Mouse (Mus musculus): ENCODE data around the gene Mrps18c.

Mrps18c gene

DNA sequence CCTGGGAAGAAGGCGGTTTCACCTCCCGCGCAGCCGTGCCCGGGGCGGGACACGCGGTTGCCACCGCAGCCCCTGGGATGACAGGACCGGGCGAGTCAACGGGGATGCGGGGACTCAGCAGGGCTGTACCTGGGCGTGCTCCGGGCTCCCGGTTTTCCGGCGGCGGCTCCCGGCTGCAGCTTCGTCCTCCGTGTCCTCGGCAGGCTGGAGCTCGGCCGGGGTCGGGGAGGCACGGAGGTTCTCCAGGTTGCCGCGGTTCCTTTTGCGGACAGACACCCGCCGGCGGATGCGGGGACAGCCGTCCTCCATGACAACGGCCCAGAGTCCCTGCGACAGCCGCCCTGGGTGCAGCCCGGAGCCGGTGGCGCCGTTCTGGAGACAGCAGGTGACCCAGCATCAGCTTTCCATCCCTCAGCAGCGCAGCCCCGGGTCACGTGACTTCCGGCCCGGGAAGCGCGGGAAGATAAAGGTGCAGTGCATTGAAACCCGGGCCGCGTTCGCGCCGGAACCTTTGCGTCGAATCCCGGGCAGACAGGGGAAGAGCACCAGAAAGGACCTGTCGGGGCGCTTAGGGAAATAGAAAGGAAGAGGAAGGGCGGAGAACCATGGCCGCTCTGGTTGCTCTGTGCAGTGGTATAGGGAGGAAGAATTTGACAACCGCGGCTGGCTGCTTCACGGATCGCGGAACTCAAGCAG, at the start of gene Mrps18c, which contains the start of gene Helq:
TSS of gene Mrps18c (plus strand) at position 463 of the 696 bp plus-strand sequence.
TSS of gene Helq (minus strand) at position 434 of the 696 bp plus-strand sequence.
- peak; percentile 94 for DNase-seq (ENCODE audit: low read depth)

- no peak for DNase-seq (ENCODE audit: low read depth)
These were observed 47.7 kb upstream of the Mrps18c start for GRCm38 (mm10) chr5:100750617-100751255.

GRCm38 (mm10) chr5:100751655-100752054, 46.8 kb upstream of the Mrps18c start:
- no peak for DNase-seq (ENCODE audit: low read depth)

DNA sequence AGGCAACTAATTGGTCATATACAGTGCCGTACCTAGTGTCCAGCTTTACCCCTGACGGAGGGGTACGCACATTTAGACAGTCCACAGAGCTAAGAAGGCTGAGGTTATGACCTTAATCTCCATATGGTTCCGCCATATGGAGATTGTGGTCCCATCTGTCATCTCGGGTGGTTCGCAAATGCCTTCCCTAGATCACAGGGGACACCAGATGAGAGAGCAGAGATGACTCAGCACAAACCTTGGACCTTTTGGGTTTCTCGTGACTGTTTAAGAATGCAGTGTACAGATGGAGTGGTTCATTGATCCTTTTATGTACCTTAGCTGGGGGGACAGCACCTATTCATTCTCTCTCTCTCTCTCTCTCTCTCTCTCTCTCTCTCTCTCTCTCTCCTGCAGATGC, 45.0 kb upstream of the Mrps18c start:
- no peak for DNase-seq (ENCODE audit: low read depth)

DNA sequence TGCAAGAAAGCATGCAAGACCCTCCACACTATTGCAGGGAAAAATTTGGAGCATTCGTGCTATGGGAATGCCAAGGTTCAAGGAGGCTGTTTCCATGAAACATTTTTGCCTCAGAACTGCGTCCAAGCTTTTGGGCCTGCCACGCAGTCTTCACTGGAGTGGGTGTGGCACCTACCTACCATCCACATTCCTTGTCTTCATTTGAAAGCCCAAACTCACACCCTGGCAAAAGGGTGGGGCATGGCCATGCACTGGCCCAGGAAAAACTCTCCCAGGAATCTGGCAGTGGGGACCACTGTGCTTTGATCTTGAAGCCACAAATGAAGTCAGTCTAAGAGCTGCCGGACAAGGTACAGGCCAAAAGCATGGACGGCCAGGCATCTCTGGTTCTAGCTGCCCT, 40.3 kb upstream of the Mrps18c start:
- DNase-seq (ENCODE audit: low read depth), result no peak

GRCm38 (mm10) chr5:100760049-100760663, 38.3 kb upstream of the Mrps18c start:
- no peak for DNase-seq (ENCODE audit: low read depth)

GRCm38 (mm10) chr5:100761736-100762135, 36.7 kb upstream of the Mrps18c start:
- no peak for DNase-seq (ENCODE audit: low read depth)

GRCm38 (mm10) chr5:100766026-100766425, 32.4 kb upstream of the Mrps18c start:
- DNase-seq (ENCODE audit: low read depth), result no peak

DNA sequence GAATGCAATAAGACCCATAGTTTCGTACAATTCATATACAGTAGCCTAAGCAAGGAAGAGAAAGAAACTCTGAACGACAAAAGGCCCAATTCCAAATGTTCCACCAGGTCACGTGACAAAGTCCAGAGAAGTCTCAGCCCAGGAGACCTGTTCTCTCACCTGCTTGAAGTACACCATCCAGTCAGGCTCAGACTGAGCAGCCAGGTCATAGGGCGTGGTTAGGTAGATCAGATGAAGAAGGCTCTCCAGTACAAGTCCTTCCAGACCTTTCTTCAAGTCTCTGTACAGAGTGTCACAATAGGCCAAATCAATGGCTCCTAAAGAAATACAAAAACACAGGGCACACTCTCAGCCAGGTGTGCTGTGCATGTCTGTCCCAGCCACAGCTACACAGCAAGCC, 26.9 kb upstream of the Mrps18c start:
- no peak for DNase-seq (ENCODE audit: low read depth)

GRCm38 (mm10) chr5:100775778-100776404, 22.5 kb upstream of the Mrps18c start:
- DNase-seq (ENCODE audit: low read depth), result no peak

DNA sequence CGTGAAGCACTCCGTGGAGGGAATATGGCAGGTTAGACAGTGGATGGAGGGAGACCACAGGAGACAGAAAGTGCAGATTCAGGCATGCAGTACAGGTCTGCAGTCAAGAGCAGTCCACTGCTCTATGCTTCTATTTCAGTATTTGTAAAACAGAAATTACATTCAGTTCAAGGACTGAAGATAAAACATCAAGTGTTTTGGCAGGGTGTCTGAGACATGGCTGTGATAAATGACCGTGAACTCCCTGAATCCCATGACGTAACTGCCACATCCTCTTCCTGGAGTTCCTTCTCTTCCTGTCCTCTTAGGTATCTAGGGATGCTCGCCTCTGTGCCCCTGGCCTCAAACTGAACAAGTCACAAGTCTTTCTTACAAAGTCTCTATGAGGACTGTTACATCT, 21.5 kb upstream of the Mrps18c start:
- no peak for DNase-seq (ENCODE audit: low read depth)

- no peak for DNase-seq (ENCODE audit: low read depth)
These were observed 19.4 kb upstream of the Mrps18c start for GRCm38 (mm10) chr5:100779002-100779401.

DNA sequence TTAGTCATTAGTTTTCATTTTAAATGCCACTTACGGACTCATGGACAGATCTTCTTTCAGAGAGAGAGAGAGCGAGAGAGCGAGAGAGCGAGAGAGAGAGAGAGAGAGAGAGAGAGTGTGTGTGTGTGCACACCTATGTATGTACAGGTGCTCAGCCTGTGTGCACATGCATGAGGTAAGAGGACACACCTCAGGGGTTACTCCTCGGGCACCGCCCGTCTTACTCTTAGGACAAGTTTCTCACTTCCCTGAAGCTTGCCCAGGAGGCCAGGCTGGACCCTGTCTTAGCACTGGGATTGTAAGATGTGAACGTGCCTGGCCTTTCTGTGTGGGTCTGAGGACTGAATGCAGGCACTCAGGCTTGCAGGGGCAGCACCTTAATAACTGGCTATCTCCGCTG, 10.9 kb upstream of the Mrps18c start:
- DNase-seq (ENCODE audit: low read depth), result no peak

DNA sequence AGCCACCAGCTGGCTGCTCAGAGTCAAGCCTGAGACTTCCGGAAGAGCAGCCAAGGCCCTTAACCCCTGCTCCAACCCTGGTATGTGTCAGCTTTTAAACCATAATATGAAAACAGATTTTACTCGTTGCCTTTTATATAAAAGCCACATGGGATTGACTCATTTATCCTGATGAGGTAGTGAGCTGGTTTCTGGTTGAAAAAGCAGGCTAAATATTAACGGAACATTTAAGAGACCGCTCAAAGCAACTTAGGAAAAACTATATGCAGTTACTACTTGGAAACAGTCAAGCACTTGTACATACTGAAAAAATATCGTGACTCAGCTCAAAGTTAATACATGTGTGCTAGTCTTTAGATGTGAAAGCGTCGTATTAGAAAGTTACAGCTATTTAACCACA, 6.2 kb upstream of the Mrps18c start:
- DNase-seq (ENCODE audit: low read depth), result no peak

DNA sequence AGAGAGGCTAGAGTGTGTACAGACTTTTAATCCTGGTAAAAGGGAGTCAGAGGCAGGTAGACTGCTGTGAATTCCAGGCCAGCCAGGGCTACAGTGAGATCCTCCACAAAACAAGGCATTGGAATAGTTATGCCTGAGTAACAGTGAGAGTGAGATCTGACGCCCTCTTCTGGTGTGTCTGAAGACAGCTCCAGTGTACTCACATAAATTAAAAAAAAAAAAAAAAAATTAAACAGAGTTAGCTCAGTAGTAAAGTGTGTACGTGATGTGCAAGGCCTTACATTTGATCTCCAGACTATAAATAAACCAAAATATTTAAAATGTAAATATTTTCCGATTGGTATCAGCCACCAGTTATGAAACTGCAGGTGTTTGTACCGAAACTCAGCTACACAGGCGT, 4.3 kb upstream of the Mrps18c start:
- DNase-seq (ENCODE audit: low read depth), result no peak

GRCm38 (mm10) chr5:100818341-100818740, 19.9 kb downstream of the Mrps18c start:
- no peak for DNase-seq (ENCODE audit: low read depth)

GRCm38 (mm10) chr5:100819568-100820480, 21.4 kb downstream of the Mrps18c start:
- DNase-seq (ENCODE audit: low read depth), result peak; percentile 59

DNA sequence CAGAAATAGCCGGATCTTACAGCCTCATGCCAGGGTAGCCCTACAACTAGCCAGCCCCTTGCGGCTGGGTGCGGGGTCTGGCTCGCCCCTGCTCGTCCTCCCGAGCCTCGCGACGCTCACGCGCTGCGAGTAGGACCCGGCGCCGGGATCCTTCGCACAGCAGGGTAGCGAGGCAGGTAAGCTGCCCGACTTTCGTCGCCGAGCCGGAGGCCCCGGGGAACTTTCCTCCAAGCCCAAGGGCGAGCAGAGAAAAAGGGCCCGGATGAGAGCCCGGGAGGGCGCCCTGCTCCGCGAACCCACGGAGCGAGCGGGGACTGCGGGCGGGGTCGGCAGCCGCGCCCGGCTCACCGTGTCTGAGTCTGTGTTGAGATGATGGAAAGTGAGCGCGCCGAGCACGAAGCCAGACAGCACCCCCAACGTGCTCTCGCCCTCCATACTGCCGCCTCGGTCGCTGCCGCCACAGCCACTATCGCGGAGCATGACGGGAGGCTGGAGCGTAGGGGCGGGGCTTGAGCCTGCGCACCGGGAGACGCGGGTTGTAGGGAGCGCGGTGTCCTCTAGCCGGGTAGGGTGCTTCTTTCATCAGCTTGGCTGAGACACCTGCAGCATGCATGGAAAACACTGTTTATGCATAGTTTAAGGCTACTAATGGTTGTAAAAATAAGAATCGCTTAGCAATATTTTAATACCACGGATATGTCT, 22.2 kb downstream of the Mrps18c start, which contains the start of gene Abraxas1:
TSS of gene Abraxas1 (minus strand) at position 483 of the 702 bp plus-strand sequence.
- DNase-seq (ENCODE audit: low read depth), result peak; percentile 89

DNA sequence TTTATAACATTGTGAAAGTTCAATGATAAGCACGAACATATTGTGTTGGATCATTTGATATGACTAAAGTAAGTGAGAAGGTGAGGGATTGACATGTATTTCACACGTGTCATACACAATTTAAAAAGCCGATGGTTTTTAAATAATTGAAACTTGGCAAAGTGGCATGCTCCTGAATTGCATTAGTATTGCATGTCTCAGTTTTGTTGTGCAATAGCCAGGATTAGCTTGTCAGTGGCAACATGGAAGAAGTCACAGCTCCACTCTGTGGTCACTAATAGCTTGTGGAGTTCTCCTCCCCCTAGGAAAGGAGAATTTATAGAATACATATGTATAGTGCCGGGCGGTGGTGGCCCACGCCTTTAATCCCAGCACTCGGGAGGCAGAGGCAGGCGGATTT, 22.9 kb downstream of the Mrps18c start:
- DNase-seq (ENCODE audit: low read depth), result no peak

- no peak for DNase-seq (ENCODE audit: low read depth)
These were observed 24.4 kb downstream of the Mrps18c start for GRCm38 (mm10) chr5:100822826-100823225.

DNA sequence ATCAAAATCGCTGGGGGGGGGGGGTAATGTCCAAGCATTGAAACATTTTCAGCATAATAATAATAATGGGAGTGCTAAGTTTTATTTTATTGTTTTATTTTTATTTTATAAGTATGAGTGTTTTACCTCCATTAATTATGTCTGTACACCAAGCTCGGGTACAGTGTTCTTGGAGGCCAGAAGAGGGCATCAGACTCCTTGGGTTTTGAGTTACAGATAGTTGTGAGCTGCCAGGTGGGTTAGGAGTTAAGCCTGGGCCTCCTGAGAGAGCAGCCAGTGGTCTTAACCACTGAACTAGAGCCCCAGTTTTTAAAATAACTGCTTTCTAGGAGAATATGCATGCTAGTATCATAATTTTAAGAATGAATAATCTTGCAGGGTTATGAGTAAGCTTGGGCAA, 27.5 kb downstream of the Mrps18c start:
- peak; percentile 47 for DNase-seq (ENCODE audit: low read depth)
